ENCODE assay signal across 27 mouse cellular contexts in genomic region chr3:86134939-86135638, GRCm38 (mm10). TPM values are rescaled to one million over a fixed set of nuclear protein-coding genes. Genes with fewer than 3 reads are reported as not detected.
A peak's percentile ranks its signal among the peaks of the same experiment; 100 is the strongest.
DNase-seq lines count a peak whose midpoint lies in the region; ATAC-seq and TF ChIP-seq lines count a peak whose summit lies in the region.
"Had no signal": no experiment of that assay in that cellular context is flagged by ENCODE, and none has a peak within 500 bp of the region (broad histone marks: within the 10 kb centered on the region; RNA-seq: fewer than 3 reads in every experiment).

No protein-coding gene starts in this region.

- peak; percentile 50 for DNase-seq in heart, adult 11 months
- DNase-seq in heart, embryonic 10.5 days (ENCODE audit: low spot score): no peak
- peak; percentile 17 for DNase-seq in 416B (ENCODE audit: low read depth)
- DNase-seq in adrenal gland, adult 18-20 months (ENCODE audit: low spot score in 2 of 2): no peak
- no peak for DNase-seq in gastrocnemius, postnatal 10 days
- no peak for DNase-seq in left cerebral cortex, postnatal 10 days (ENCODE audit: extremely low spot score in 1 of 2, low spot score in 2 of 2)
- DNase-seq: adrenal gland, adult 2 months; adrenal gland, postnatal 36 days; cerebellum, adult 18-20 months; cerebellum, postnatal 10 days; gastrocnemius, adult 2 months; heart, postnatal 14 days; kidney, adult 8-10 months; kidney, postnatal 10 days; lung, adult 2 months; lung, postnatal 14 days; spleen, adult 18-20 months had no signal

- intact Hi-C loops in left cerebral cortex, postnatal 10 days (cut with DNase I): loop anchor here (5.0 kb wide), 2 partner anchors 428 to 1213 kb away; no protein-coding TSS in a partner anchor

- peak; percentile 40 for ATAC-seq in intestine, postnatal 0 days
- ATAC-seq in stomach, embryonic 14.5 days (ENCODE audit: insufficient number of reproducible peaks, insufficient read depth, low FRiP score, low read depth): peak; percentile 33; the same call in 1 of the 2 replicates
- ATAC-seq: forebrain, embryonic 15.5 days; inflammation-experienced regulatory T-cells, adult 6 months had no signal

- H3K4me3 ChIP-seq in heart, embryonic 10.5 days: no peak overlapping the region
- no peak overlapping the region for H3K4me3 ChIP-seq in intestine, postnatal 0 days (ENCODE audit: low read depth, low read length)
- no peak overlapping the region for H3K4me3 ChIP-seq in stomach, embryonic 14.5 days (ENCODE audit: low read depth, low read length)
- H3K4me3 ChIP-seq: embryonic facial prominence, embryonic 13.5 days; forebrain, embryonic 10.5 days; forebrain, embryonic 15.5 days; gastrocnemius, adult 2 months; hindbrain, embryonic 10.5 days; hindbrain, embryonic 15.5 days; limb, embryonic 13.5 days; midbrain, embryonic 12.5 days had no signal

- peaks cover 54% of the 10 kb centered on the region for H3K36me3 ChIP-seq in heart, embryonic 10.5 days
- H3K36me3 ChIP-seq in intestine, postnatal 0 days (ENCODE audit: control insufficient read depth, insufficient read depth): peaks cover 52% of the 10 kb centered on the region
- peaks cover 39% of the 10 kb centered on the region for H3K36me3 ChIP-seq in stomach, embryonic 14.5 days (ENCODE audit: control insufficient read depth, insufficient read depth, low read length)

- H3K27me3 ChIP-seq in heart, embryonic 10.5 days (ENCODE audit: insufficient read depth, poor library complexity, severe bottlenecking): no peaks in the 10 kb centered on the region
- no peaks in the 10 kb centered on the region for H3K27me3 ChIP-seq in intestine, postnatal 0 days (replicated peaks; ENCODE audit: control insufficient read depth, insufficient read depth, low read length)
- H3K27me3 ChIP-seq in stomach, embryonic 14.5 days (ENCODE audit: control insufficient read depth, insufficient read depth, low read length): no peaks in the 10 kb centered on the region
- H3K27me3 ChIP-seq: embryonic facial prominence, embryonic 13.5 days; forebrain, embryonic 15.5 days; hindbrain, embryonic 15.5 days; limb, embryonic 13.5 days; midbrain, embryonic 12.5 days had no signal

- no peak overlapping the region for H3K27ac ChIP-seq in heart, embryonic 10.5 days
- H3K27ac ChIP-seq in intestine, postnatal 0 days (ENCODE audit: low read depth, low read length): no peak overlapping the region
- H3K27ac ChIP-seq in stomach, embryonic 14.5 days (ENCODE audit: low read length): no peak overlapping the region
- H3K27ac ChIP-seq: embryonic facial prominence, embryonic 13.5 days; forebrain, embryonic 10.5 days; forebrain, embryonic 15.5 days; gastrocnemius, adult 2 months; hindbrain, embryonic 10.5 days; hindbrain, embryonic 15.5 days; limb, embryonic 13.5 days; midbrain, embryonic 12.5 days had no signal

- no peak overlapping the region for H3K4me2 ChIP-seq in intestine, postnatal 0 days (replicated peaks; ENCODE audit: low read depth)
- H3K4me2 ChIP-seq in stomach, embryonic 14.5 days (replicated peaks; ENCODE audit: low read depth, low read length): no peak overlapping the region
- H3K4me2 ChIP-seq: embryonic facial prominence, embryonic 13.5 days; forebrain, embryonic 15.5 days; hindbrain, embryonic 15.5 days; limb, embryonic 13.5 days; midbrain, embryonic 12.5 days had no signal

- no peaks in the 10 kb centered on the region for H3K9me3 ChIP-seq in heart, embryonic 10.5 days
- H3K9me3 ChIP-seq in intestine, postnatal 0 days (ENCODE audit: control insufficient read depth): no peaks in the 10 kb centered on the region
- no peaks in the 10 kb centered on the region for H3K9me3 ChIP-seq in stomach, embryonic 14.5 days (ENCODE audit: control insufficient read depth, low read depth, low read length)
- H3K9me3 ChIP-seq: embryonic facial prominence, embryonic 13.5 days; forebrain, embryonic 10.5 days; forebrain, embryonic 15.5 days; hindbrain, embryonic 10.5 days; hindbrain, embryonic 15.5 days; limb, embryonic 13.5 days; midbrain, embryonic 12.5 days had no signal

- TF ChIP-seq CTCF in intestine, postnatal 0 days (IDR thresholded peaks at IDR 0.05; ENCODE audit: low read depth): no peak

- H3K9ac ChIP-seq in intestine, postnatal 0 days (ENCODE audit: low read depth, low read length): no peak overlapping the region
- no peak overlapping the region for H3K9ac ChIP-seq in stomach, embryonic 14.5 days (replicated peaks; ENCODE audit: low read depth, low read length)
- H3K9ac ChIP-seq: embryonic facial prominence, embryonic 13.5 days; forebrain, embryonic 15.5 days; hindbrain, embryonic 15.5 days; limb, embryonic 13.5 days; midbrain, embryonic 12.5 days had no signal

- H3K4me1 ChIP-seq in heart, embryonic 10.5 days: no peaks in the 10 kb centered on the region
- 0 out of 2 replicates have a peak, but pooled peaks cover 4% of the 10 kb centered on the region for H3K4me1 ChIP-seq in intestine, postnatal 0 days (replicated peaks; ENCODE audit: control insufficient read depth, insufficient read depth, low read length)
- no peaks in the 10 kb centered on the region for H3K4me1 ChIP-seq in stomach, embryonic 14.5 days (ENCODE audit: control insufficient read depth, insufficient read depth, low read length)
- H3K4me1 ChIP-seq: embryonic facial prominence, embryonic 13.5 days; hindbrain, embryonic 15.5 days had no signal

- 90% methylated on average over 6 of the region's 6 CpGs for WGBS in heart, embryonic 10.5 days
- 67% methylated on average over 6 of the region's 6 CpGs for WGBS in intestine, postnatal 0 days
- WGBS in stomach, embryonic 14.5 days: 88% methylated on average over 6 of the region's 6 CpGs

RNA-seq across cellular contexts. Expression of gene Rps3a1, which starts 7.4 kb away (rescaled TPM):
- polyA plus RNA-seq in heart, embryonic 10.5 days (2016; fragmentation: Nextera tagmentation; extraction: Ambion mirVana): 903 and 1,025 TPM in 2 replicates
- 788 and 816 TPM in 2 replicates for polyA plus RNA-seq in intestine, postnatal 0 days (2015; fragmentation: Nextera tagmentation; extraction: Ambion mirVana)
- 1,494 and 1,548 TPM in 2 replicates for polyA plus RNA-seq in stomach, embryonic 14.5 days (2014; fragmentation: Nextera tagmentation; extraction: Ambion mirVana)
- 100 to 1,000 TPM; 724 to 824 TPM for total RNA-seq in adrenal gland, adult 18-20 months (2021)
- total RNA-seq in gastrocnemius, postnatal 10 days (2021): 100 to 1,000 TPM; 713 to 722 TPM
- total RNA-seq in left cerebral cortex, postnatal 10 days (2021): 100 to 1,000 TPM; 421 to 422 TPM

Comparison
In these comparisons a context has a peak if more than half of its experiments do, and no peak if none do; other contexts are left out.
1. DNase-seq: peak in heart, adult 11 months (single experiment) and 416B (single experiment); none in heart, embryonic 10.5 days (single experiment), adrenal gland, adult 18-20 months (0 of 2), gastrocnemius, postnatal 10 days (single experiment) and left cerebral cortex, postnatal 10 days (0 of 2).